Comparison of ENCODE assay signal across 9 mouse cellular contexts in genomic region chr10:45546799-45547198, GRCm38 (mm10). TPM values are rescaled to one million over a fixed set of nuclear protein-coding genes. Genes with fewer than 3 reads are reported as not detected.
DNase-seq lines count a peak whose midpoint lies in the region; ATAC-seq and TF ChIP-seq lines count a peak whose summit lies in the region.
"Had no signal": no experiment of that assay in that cellular context is flagged by ENCODE, and none has a peak within 500 bp of the region (broad histone marks: within the 10 kb centered on the region; RNA-seq: fewer than 3 reads in every experiment).

No protein-coding gene starts in this region.

- DNase-seq in heart, postnatal 10 days, result peak; percentile 42 to 62
- no peak for DNase-seq in heart, adult 8-10 months (ENCODE audit: low spot score)
- DNase-seq in Muller cell, postnatal 12 days (ENCODE audit: inconsistent ontology term), result peak; percentile 74
- peak; percentile 85 for DNase-seq in embryonic facial prominence, embryonic 14.5 days (ENCODE audit: low spot score)
- DNase-seq in limb, embryonic 14.5 days (ENCODE audit: low spot score), result peak; percentile 89
- peak; percentile 73 for DNase-seq in retina, postnatal 1 day
- no peak for DNase-seq in gastrocnemius, postnatal 25 days
- DNase-seq in spleen, postnatal 36 days (ENCODE audit: low spot score in 2 of 2), result no peak

- no peaks in the 10 kb centered on the region for H3K9me3 ChIP-seq in embryonic facial prominence, embryonic 14.5 days (ENCODE audit: control insufficient read depth, low read length)
- H3K9me3 ChIP-seq in limb, embryonic 14.5 days (ENCODE audit: control insufficient read depth, low read length), result no peaks in the 10 kb centered on the region

- WGBS in embryonic facial prominence, embryonic 14.5 days, result 43% methylated on average over 7 of the region's 7 CpGs
- 45% methylated on average over 7 of the region's 7 CpGs for WGBS in limb, embryonic 14.5 days

- no peaks in the 10 kb centered on the region for H3K4me1 ChIP-seq in embryonic facial prominence, embryonic 14.5 days (ENCODE audit: control insufficient read depth, insufficient read depth, low read length)
- H3K4me1 ChIP-seq in limb, embryonic 14.5 days (ENCODE audit: control insufficient read depth, insufficient read depth, low read length), result no peaks in the 10 kb centered on the region
- H3K4me1 ChIP-seq: megakaryocyte, embryonic 14.5 days had no signal

- no peak for ATAC-seq in embryonic facial prominence, embryonic 14.5 days (ENCODE audit: low read depth)
- no peak for ATAC-seq in limb, embryonic 14.5 days (ENCODE audit: low FRiP score, low read depth)

- H3K27ac ChIP-seq in embryonic facial prominence, embryonic 14.5 days (replicated peaks; ENCODE audit: low read depth, low read length), result no peak overlapping the region
- H3K27ac ChIP-seq in limb, embryonic 14.5 days (replicated peaks; ENCODE audit: low read depth, low read length), result no peak overlapping the region

- intact Hi-C loops in heart, postnatal 10 days (cut with DNase I), result no loop called here

- no peaks in the 10 kb centered on the region for H3K36me3 ChIP-seq in embryonic facial prominence, embryonic 14.5 days (ENCODE audit: control insufficient read depth, insufficient read depth, low read length)
- H3K36me3 ChIP-seq in limb, embryonic 14.5 days (ENCODE audit: control insufficient read depth, insufficient read depth, low read length), result no peaks in the 10 kb centered on the region

- H3K27me3 ChIP-seq in embryonic facial prominence, embryonic 14.5 days (replicated peaks; ENCODE audit: control insufficient read depth, insufficient read depth, low read length), result no peaks in the 10 kb centered on the region
- no peaks in the 10 kb centered on the region for H3K27me3 ChIP-seq in limb, embryonic 14.5 days (ENCODE audit: control insufficient read depth, insufficient read depth, low read length)
- H3K27me3 ChIP-seq: megakaryocyte, embryonic 14.5 days had no signal

- H3K9ac ChIP-seq in embryonic facial prominence, embryonic 14.5 days (ENCODE audit: low read depth, low read length), result no peak overlapping the region
- no peak overlapping the region for H3K9ac ChIP-seq in limb, embryonic 14.5 days (ENCODE audit: low read depth, low read length, severe bottlenecking)

- TF ChIP-seq POLR2A in limb, embryonic 14.5 days (IDR thresholded peaks at IDR 0.05; ENCODE audit: borderline replicate concordance, extremely low read depth, insufficient read depth, insufficient read length), result no peak

- H3K4me2 ChIP-seq in embryonic facial prominence, embryonic 14.5 days (ENCODE audit: low read depth, low read length), result no peak overlapping the region
- H3K4me2 ChIP-seq in limb, embryonic 14.5 days (replicated peaks; ENCODE audit: low read depth, low read length, severe bottlenecking), result no peak overlapping the region

- no peak overlapping the region for H3K4me3 ChIP-seq in embryonic facial prominence, embryonic 14.5 days (ENCODE audit: low read depth, low read length)
- no peak overlapping the region for H3K4me3 ChIP-seq in limb, embryonic 14.5 days (replicated peaks; ENCODE audit: low read length)
- H3K4me3 ChIP-seq: megakaryocyte, embryonic 14.5 days had no signal

RNA-seq across cellular contexts. Expression of gene Hace1, which starts 30.8 kb away (rescaled TPM):
- 10 to 100 TPM; 10.3 to 13.1 TPM for total RNA-seq in heart, postnatal 10 days (2021)
- 1 to 10 TPM; 6.5 to 7.0 (median 6.8) TPM for total RNA-seq in heart, adult 8-10 months (2022)
- polyA plus RNA-seq in embryonic facial prominence, embryonic 14.5 days (2014; fragmentation: Nextera tagmentation; extraction: Ambion mirVana), result 17.0 and 18.3 TPM in 2 replicates
- polyA plus RNA-seq in limb, embryonic 14.5 days (2012; rRNA removed), result 20.7 and 26.5 TPM in 2 replicates
- 20.4 and 23.9 TPM in 2 replicates for polyA plus RNA-seq in limb, embryonic 14.5 days (2014; fragmentation: Nextera tagmentation; extraction: Ambion mirVana)
- total RNA-seq in gastrocnemius, postnatal 25 days (2021), result 1 to 10 TPM; 2.5 to 3.2 TPM

Comparison
In these comparisons a context has a peak if more than half of its experiments do, and no peak if none do; other contexts are left out.
1. DNase-seq: peak in heart, postnatal 10 days (2 of 2), Muller cell, postnatal 12 days (single experiment), embryonic facial prominence, embryonic 14.5 days (single experiment), limb, embryonic 14.5 days (single experiment) and retina, postnatal 1 day (single experiment); none in heart, adult 8-10 months (single experiment), gastrocnemius, postnatal 25 days (single experiment) and spleen, postnatal 36 days (0 of 2).